Mouse (Mus musculus): ENCODE data around the gene Mras.

Mras gene

GRCm38 (mm10) chr9:99355971-99356370 lies 81.2 kb downstream of the Mras start:
- no peak for DNase-seq

DNA sequence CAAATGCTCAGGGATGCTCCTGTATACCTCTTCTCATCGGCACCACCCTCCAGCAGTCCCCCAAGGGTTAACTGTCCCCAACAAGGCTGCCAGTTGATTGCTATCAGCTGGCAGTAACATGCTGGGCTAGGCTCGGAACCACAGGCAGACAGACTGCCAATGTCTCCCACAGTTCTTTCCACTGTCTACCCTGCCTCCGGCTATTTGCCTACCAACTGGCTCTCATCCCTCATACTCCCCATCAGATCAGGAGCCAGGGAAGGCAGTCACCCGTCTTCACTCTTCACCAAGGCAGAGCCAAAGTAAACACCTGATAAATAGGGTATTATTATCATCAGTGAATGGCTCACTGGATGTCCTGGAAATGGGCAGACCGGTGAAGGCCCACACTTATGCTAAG lies 82.4 kb downstream of the Mras start:
- no peak for DNase-seq

DNA sequence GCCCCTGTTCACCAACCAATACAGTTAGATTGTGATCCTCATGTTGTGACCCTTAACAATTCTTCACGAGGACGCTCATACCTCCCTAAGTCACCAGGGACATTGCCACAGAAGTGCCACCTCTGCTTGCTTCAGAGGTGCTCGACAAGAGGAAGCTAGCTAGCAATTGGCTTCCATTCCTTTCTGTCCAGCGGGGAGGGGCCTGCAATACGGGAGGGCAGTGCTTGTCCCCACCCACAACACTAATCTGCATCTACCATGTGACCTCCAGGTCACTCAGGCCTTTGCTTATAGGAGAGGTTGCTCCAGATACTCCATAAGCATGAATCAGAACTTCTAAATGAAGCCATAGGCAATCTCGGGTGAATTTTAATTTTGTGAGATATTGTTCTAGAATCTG lies 83.8 kb downstream of the Mras start:
- DNase-seq, result no peak

DNA sequence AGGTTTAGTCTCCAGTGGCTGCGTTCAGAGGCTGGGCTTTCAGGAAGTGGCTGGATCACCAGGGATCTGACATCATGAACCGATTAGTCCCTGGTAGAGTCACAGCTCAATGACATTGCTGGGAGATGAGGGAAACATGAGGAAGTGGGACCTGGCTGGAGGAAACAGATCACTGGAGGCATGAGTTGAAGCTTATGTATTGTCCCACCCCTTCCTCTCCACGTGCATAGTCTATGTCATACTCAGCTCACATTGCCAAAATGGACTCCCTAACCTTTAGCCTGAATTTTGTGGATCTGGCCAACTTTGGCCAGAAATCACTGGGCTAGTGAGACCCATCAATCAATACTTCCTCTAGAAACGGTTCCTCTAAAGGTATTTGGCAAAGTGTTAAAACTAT lies 84.2 kb downstream of the Mras start:
- DNase-seq, result no peak

- no peak for DNase-seq
Observed at GRCm38 (mm10) chr9:99345351-99345792, 91.8 kb downstream of the Mras start.

DNA sequence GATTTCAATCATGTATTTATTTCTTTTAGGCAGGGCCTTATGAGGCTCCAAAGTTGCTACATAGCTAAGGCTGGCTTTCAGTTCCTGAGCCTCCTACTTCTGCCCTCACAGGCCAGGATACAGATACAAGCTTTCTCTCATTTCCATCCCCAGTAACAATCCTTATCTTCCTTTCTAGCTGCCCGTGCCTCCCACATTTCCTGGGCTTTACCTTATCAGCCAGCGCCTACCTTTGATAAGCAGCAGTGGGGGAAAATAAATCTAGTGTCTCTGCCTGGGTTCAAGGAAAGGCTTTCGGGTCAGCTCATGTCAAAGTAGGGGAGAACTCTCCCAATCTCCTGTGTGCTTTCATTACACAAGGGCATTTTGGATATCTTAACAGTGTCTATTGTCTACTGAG lies 95.6 kb downstream of the Mras start:
- no peak for DNase-seq

GRCm38 (mm10) chr9:99340126-99340525 lies 97.1 kb downstream of the Mras start:
- no peak for DNase-seq

DNA sequence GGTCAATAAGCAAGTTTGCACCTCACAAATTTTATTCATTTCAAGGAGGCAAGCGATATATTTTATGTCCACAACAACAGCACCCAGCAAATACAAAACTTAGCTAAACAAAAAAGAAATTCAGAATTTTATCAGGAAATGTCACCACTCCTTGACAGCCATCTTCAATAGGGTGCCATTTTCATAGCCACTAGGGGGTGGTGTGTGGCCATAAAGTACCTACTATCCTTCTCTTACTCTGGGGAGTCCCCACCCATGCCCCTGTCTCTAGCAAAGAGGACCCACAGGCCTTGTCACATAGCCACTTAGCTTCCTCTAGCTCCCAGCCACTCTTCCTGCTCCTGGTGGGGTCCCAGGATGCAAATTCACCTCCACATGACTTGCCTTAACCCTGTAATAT lies 98.0 kb downstream of the Mras start:
- no peak for DNase-seq

DNA sequence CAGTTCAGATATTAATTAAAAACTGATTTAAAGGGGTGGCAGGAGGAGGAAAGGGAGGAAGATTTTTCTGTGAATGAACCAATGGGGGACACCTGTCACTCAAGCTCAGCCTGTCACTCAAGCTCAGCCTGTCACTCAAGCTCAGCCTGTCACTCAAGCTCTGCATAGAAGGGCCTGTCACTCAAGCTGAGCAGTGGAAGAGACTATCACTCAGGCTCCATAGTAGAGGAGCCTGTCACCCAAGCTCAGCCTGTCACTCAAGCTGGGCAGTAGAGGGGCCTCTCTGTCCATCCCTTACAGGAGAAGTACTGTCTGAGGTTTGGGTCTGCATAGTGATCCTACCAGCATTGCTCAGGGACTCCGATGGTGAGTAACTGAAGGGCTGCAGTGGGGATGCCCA lies 98.9 kb downstream of the Mras start:
- DNase-seq, result no peak

DNA sequence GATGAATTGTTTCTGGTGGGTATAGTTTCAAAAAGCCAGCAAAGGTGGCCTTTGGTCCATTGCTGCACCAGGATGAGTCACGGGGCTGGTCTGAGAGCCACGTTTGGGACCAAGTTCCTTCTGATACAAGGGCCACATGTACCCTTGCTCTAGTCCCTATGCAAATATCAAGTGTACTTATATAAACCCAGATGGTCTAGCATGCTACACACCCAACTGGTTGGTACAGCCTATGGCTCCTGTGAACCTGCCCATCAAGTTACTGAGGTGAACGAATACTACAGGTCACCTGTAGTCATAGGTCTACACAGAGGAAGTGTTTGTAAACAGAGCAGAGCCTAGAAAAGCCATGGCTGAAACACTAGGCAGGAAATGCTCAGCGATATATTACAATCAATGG lies 100.6 kb downstream of the Mras start:
- no peak for DNase-seq
